Mouse (Mus musculus) bone marrow macrophage, adult 2 months (primary cell): ENCODE data around the gene Ttc28.

ENCODE experiments used
- CTCF ChIP-seq: IDR thresholded peaks from 2 replicates; pipeline ENCODE4 v1.5.1; 2012; ENCODE audit warnings: low read depth, mild to moderate bottlenecking, low read length, moderate library complexity
- POLR2A ChIP-seq: IDR thresholded peaks from 2 replicates; pipeline ENCODE4 v1.6.1; 2012; ENCODE audit warnings: mild to moderate bottlenecking, low read depth, low read length, borderline replicate concordance

GRCm38 (mm10) chr5:111239223-111239622 lies 359.6 kb downstream of the Ttc28 start:
- TF ChIP-seq POLR2A (no peak), CTCF (no peak)
